Mouse (Mus musculus): Measurements from ENCODE around the gene Pnpo.

GRCm38 (mm10) chr11:96955094-96955493 is 11.3 kb upstream of the Pnpo start:
- no peak for TF ChIP-seq CTCF (IDR thresholded peaks at IDR 0.05; ENCODE audit: control insufficient read depth, insufficient read depth, low read length)
- no peak for TF ChIP-seq POLR2A (IDR thresholded peaks at IDR 0.05; ENCODE audit: borderline replicate concordance, control insufficient read depth, low read depth, low read length)
